Mouse (Mus musculus): ENCODE measurements around the gene Tas1r3.

GRCm38 (mm10) chr4:155859318-155859717, 3.8 kb downstream of the Tas1r3 start:
- TF ChIP-seq CTCF (IDR thresholded peaks at IDR 0.05; ENCODE audit: low read depth) (no peak), EP300 (optimal IDR thresholded peaks at IDR 0.05) (no peak)
